Mouse (Mus musculus) gonadal fat pad, adult 2 months (tissue): ENCODE results near the gene Atp2b1. TPM values are rescaled to one million over a fixed set of nuclear protein-coding genes. Genes with fewer than 3 reads are reported as not detected.
"Not testable (repeated sequence)": the region's sequence is repeated elsewhere in the genome, so short reads cannot be mapped to it uniquely, and the experiment has no call there.

Experiments used
- DNase-seq: peaks from one replicate; pipeline ENCODE4 v3.0.0-alpha.2; 2012; ENCODE audit warnings: low read depth
- polyA plus RNA-seq: library from polyadenylated mRNA; depleted of rRNA; stranded (reverse); fragments of >200 nt; gene quantifications from 2 replicates; pipeline ENCODE4 v1.2.3, GENCODE M21; 2012

The Atp2b1 gene
- polyA plus RNA-seq, 1 experiment = 25.6 TPM

DNA sequence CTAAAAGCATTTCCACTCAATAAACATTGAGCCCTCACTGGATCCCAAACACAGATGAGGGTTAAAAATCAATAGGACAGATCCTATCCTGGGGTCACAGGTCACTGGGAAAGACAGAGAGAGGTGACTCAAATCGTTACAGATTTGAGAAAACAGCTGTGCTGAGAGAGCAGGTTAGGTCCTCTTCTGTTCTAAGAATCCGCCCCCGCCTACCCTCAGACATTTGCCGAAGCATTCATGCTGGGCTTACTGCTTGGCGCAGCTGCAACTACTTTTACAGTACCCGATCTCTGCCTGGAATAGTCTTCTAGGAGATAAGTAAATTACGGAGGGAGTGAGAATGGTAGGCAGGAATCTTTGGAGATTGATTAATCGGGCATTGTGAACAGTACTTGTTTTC is 47.9 kb downstream of the Atp2b1 start:
- no peak for DNase-seq

DNA sequence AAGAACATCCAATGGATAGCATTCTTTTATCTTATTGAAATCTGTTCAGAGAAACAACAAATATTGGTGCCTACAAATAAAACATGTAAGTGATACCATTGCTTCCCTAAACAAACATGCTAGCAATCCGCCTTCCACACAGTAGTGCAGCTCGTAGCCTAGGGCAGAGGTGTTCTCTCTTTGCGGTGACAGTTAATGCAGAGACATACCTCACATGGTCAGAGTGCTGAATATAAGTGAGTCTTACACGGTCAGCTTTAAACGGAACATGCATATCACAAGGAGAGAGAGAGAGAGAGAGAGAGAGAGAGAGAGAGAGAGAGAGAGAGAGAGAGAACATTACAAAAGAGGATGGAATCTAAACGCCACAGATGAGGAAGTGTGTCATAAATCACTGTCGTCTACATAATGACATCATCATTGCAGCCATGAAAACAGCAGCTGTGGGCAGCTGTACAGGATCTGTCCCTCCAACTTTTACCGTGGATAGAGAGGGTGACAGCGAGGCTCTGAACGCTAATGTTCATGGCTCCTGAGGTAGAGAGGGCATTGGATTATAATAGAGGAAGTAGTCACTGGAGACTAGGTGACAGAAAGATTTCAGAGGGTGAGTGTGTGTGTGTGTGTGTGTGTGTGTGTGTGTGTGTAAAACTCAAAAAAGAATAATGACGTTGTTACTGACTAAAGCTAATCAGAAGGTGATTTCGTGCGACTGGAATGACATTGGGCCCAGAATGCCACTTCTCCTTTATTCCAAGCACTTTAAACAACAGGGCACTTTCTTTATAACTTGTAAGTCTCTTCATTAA is 52.4 kb downstream of the Atp2b1 start:
- no peak for DNase-seq

DNA sequence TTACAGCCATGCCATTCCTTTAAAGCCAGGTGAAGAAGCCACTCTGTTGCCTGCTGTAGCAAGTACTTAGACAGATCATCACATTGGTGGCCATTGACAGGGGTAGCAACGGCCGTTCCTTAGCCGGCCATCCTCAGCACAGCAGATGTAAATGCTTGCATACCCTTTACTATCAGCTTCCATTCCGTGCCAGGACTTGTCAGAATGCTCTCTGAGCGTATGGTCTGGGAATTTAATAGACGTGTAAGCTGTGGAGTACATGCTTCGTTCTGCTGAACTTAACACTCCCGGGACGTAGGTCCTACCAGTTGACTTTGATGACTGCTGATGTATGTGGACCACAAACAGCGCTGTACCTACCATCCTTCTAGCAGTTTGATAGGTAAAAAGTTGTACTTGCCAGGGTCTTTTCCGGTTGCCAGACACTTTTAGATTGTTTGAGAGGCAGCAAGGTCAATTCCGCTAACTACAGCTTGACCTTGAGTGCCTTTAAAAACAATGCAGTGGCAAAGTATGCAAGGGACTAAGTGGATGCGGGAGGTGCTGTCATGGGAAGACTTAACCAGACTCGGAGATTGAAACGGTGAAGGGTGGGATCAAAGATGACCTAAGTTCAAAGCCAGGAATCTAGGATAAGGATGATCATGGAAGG is 53.2 kb downstream of the Atp2b1 start:
- DNase-seq = no peak

DNA sequence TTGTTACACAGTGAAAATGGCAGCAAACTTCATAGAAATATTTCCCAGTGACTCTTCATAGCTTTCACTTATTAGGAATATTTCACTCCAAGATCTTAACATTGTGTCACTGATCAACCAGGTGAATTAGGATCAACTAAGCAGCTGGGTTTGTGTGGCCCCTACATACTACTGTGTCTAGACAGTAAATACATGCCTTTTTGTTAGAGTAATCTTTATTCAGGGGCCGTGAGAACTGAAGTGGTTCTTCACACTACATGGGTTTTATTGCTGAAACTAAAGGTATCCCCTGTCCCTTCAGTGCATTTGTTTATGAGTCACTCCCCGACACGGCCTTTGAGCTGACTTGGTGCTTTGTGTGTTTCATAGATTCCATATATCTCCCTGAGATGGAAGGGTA is 56.7 kb downstream of the Atp2b1 start:
- DNase-seq = no peak

DNA sequence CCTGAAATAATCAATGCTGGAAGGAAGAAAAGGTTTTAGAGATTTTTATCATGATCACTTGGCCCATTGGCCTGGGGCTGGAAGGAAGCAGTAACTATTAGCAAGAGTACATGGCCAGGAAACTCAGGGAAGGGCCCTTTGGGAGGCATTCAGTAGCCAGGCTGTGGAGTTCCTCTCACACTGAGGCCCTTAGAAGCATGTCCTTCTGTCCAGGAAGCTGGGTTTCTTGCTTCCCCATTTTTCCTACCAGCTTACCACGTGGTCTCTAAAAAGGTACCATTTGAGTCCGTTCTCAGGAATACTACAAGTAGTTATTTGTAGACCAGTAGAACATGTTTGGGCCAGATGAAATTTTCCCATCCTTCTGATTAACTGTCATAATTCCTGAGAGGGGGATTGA is 58.2 kb downstream of the Atp2b1 start:
- DNase-seq = no peak

DNA sequence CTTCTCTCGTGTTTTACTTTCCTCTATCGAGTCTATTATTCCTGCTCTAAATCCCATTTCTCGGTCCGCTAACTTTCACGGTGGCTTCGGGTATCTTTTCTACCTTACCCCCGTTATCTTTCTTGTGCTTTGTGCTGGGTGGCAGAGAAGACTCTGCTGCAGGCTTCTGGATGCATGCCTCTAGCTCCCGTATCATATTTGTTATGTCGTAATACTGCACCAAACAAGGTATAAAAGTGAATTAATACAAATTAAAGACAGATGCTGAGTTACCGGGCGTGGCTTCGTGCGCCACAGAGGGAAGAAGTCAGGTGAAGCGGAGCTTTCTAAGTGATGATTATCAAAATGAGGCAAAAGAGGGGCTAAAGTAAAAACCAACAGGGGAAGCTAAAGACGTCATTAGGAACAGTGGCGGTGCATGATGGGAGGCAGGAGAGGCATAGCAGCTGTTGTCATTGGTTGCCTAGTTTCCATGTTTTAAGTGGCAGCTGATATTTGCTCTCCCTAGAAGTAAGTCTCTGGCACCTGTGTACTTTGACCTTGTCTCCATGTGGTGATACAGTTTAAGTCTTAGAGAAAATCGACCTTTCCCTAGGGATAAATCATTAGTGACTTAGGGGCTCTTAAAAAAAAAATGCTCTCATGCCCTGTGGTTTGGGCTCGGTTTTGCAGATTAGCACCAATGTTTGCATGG is 58.9 kb downstream of the Atp2b1 start:
- DNase-seq = no peak

DNA sequence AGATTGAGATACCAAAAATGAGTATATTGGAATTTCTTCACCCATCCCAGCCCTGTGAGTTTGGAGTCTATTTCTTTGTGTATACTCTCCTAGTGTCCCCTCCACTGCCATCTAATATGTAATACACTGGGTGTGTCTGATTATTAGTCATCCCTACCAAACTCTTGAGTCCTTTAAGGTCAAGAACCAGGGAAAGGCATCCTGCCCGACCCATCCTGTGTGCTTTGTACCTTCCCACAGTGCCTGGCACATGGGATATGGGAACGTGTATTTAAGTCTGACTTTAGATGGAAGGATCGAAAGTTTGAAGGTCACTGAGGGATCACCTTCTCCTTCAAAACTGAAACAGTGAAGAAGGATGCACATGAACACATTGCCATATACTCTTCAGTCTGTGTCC is 60.4 kb downstream of the Atp2b1 start:
- DNase-seq = no peak

DNA sequence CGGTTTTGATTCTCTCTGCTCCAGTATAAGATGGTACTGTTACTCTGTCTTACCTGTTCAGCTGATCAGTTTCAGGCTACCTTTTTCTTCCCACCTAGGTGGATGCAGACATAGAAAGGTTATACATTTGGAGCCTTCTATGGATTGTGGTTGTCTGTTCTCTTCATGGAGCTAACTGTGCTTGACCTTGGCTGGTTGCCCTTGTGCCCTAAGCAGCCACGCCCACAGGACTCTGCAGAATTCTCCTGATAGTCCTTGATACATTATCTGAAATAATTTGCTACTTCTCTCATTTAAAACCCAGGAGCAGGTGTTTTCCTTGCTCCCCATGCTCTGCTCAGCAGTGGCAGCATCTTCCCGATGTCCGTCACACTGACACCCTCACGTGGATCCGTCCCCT is 61.4 kb downstream of the Atp2b1 start:
- no peak for DNase-seq

DNA sequence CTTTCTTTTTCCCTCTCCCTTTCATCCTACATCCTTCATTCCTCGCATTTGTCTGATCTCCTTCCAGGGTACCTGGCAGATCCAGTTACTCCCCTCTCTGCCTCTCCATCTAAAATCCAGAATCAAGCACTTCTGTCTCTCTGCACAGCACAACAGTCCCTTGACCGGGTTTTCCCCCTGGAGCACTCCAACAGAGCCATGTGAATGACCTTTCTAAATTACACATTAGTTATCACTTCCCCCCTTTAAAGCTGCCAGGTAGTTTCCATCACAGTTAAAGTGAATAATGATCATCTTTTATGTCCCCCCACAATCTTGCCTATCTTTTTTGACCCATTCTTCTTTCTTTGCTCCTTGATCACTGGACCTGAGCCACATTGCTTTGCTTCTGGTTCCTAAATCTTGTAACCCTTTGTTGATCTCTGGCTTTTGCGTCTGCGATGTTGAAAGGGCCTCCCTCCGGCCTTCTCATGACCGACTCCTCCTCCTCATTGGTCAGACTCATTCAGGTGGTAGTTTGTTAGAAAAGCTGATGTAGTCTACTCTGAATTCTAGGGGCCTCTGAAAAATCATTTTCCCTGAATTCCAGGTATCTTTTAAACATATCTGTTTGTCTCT is 62.8 kb downstream of the Atp2b1 start:
- no peak for DNase-seq

DNA sequence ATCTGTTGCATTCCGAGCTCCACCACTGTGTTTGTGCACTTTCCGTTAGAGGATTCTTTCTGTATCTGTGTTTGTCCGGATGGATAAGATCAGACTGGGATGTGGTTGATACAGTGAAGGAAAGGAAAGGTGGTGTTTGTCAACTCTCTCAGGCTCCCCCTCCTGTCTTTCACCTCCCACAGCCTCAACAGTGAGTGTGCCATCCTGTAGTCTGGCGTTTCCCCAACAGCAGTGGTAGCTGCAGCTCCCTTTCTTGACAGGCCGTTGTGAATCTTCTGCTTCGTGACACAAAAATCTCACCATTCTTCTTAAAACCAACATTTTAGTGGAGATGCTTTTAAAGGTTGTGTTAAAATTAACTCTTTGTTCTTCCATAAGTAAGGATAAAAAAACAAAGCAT is 64.6 kb downstream of the Atp2b1 start:
- no peak for DNase-seq

DNA sequence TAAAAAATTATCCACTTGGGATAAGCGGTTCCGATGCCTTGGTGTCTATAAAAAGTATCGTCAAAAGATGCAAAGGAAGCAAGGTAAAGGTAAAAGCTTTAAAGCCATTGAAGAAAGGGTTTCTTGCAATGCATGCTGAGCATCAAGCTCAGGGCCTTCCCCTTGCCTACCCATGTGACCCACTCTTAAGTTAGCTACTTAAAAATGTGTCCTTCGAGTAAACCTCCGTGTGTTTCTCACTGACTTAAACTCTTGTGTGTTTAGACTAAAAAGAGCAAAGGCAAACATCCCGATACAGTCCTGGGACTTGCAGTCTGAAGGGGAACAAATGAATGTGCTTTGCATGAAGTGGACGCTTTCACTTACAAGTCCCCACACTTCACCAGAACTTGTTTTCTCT is 65.1 kb downstream of the Atp2b1 start:
- DNase-seq = no peak

DNA sequence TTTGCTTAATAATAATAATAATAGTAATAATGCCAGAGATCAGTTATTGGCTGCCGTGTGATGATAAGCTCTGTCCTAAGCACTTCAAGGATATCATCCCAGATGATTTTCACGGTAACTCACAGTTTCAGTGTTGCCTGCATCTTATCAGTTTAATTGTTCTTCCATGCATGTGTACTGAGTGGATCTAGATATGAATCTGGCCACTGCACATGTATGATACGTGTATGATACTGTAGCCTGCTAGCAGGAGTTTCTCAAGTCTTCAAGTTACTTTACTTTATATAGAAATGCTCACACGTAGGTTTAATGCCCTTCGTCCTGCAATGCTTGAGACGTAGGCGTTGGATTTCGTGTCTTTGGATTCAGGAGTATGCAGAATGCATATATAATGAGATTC is 65.7 kb downstream of the Atp2b1 start:
- no peak for DNase-seq

DNA sequence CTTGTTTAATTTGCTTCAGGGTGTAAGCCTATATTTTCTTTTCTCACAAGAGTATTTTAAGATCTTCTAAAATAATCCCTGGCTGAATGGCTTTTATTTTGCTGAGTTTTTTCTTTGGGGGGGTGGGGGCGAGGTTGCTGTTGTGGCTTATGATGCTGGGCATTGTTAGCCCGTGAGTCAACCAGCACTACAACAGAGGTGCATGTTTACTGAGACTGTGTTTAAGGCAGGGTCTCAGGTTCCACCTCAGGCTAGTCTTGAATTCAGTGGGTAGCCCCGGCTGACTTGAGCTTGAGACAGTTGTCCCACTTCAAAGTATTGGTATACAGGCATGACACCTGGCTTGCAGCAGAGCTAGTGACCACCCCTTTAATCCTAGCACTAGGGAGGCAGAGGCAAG is 77.8 kb downstream of the Atp2b1 start:
- no peak for DNase-seq

DNA sequence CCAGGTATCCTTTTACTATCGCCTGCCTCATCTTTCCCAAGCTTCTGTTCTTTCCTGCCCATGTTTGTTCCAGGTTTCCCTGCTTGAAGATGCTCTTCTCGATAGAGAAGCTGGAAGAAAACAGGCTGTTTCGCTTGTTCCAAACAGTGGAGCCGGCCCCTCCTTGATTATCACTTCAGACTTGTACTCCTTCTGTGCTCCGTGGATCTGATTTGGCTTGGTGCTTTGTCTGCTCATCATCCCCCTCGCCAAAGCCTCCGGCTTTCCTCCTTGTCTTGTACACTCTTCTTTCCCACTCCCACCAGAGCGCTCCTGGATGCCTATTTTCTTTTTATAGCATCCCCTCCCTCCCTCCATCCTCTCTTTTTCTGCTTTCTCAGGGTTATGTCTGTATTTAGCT is 79.0 kb downstream of the Atp2b1 start:
- DNase-seq = no peak

DNA sequence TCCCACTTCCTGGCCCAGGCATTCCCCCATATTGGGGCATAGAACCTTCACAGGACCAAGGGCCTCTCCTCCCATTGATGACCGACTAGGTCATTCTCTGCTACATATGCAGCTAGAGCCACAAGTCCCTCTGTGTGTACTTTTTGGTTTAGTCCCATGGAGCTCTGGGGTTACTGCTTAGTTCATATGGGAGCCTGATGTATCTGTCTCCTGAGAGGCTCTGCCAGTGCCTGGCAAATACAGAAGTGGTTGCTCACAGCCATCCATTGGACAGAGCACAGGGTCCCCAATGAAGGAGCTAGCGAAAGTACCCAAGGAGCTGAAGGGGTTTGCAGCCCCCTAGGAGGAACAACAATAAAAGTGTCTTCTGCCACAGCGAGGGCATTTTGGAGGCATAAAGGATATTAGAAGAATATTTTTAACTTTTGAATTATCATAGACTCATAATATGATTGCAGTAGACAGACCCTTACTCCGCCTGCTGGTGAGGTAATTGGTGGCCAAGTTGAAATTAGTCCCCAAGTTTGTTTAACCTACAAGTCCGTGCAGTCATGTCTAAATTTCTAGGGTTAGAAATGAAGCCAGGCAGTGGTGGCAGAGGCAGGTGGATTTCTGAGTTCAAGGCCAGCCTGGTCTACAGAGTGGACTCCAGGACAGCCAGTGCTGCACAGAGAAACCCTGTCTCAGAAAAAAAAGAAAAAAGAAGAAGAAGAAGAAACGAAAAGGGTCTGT is 81.0 kb downstream of the Atp2b1 start:
- DNase-seq = not testable (repeated sequence)

DNA sequence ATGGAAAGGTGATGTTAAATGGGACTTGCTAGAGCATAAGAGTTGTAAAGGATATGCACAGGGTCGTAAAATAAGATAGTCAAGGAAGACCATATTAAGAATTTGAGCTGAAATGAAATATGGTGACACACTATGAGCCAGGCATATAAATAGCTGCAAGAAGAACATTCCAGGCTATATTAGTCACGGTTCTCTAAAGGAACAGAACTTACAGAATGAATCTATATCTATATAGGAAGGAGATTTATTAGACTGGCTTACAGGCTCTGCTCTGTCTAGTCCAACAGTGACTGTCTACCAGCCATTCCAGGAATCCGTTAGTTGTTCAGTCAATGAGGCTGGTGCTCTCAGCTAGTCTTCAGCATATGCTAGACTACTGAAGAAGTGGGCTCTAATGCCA is 90.7 kb downstream of the Atp2b1 start:
- no peak for DNase-seq

DNA sequence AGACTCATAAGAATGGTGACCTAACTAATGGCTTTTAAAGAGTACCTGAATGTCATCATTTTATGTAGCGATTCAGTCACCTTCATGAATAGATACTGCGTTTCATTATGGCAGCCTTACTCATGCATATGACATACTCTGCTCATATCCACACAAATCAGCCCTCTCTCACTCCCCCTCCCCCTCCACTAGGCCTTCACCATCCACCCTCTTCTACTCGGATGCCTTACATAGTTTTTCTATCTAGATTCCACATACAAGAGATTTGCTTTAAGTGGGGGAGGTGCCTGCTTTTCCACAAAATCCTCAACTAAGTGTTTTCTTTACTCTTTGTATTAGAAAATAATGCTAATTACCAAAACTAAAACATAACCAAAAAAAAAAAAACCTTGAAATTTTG is 96.9 kb downstream of the Atp2b1 start:
- DNase-seq = no peak

DNA sequence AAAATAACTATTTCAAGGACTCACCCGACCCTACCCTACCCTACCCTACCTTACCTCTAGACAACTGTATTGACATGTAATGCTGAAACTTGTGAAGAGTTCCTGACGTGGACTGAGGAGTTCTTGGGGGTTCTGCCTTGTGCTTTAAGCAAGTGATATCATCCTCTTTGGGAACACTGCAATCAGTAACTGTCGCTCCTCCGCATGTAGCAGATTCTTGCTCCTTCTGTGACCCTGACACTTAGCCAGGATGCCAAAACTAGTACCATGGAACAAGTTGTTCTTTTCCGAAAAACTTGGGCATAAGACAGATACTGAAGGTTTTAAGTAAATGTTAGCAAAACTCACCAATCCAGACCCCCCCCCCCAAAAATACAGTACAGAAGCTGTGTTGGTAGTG is 97.9 kb downstream of the Atp2b1 start:
- no peak for DNase-seq

DNA sequence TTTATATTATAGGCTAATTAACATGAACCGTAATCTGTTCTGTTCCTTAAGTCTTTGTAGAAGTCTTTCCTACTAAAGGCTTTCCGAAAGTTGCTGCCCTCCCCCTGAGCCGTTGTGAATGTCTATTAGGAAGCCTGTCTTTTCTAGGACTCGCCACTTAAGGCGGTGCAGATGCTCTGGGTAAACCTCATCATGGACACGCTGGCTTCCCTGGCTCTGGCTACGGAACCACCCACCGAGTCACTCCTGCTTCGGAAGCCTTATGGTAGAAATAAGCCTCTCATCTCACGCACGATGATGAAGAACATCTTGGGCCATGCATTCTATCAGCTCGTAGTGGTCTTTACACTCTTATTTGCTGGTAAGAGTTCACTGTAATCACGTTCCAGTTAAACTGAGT is 100.5 kb downstream of the Atp2b1 start:
- no peak for DNase-seq

DNA sequence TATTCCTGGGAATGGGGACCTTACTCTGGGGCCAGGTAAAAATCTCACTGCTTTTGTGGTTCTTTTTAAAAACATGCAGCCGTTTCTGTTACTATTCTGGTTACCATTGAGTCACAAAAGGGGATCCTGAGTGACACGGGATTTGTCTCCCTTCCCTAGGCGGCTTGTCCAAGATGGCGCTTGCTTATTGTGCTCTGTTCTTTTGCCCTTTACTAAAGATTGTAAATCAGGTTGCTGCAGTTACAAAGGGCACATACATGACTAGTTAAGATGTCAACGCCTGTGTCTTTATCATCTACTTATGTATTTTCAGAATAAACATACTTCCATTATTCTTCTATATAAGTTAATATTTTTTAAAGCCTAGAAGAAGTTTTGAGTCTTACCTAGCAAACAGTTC is 102.8 kb downstream of the Atp2b1 start:
- DNase-seq = no peak

DNA sequence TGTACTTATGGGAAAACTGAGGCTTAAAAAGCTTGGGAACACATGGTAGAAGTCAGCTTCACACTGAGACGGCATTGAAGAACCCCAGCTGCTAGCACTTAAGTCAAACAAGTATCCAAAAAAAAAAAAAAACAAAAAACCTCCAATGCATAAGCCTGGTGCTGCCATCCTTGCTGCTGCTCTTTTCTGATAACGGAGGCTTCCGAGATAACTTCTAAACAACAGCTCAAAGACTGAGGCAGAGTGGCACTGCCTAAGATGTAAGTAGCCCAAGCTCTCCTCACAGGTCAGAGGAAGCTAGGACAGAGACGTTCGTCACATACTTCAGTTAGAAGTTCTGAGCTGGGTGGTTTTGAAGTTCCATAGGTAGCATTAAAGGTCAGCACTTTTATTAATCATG is 113.3 kb downstream of the Atp2b1 start:
- DNase-seq = no peak

DNA sequence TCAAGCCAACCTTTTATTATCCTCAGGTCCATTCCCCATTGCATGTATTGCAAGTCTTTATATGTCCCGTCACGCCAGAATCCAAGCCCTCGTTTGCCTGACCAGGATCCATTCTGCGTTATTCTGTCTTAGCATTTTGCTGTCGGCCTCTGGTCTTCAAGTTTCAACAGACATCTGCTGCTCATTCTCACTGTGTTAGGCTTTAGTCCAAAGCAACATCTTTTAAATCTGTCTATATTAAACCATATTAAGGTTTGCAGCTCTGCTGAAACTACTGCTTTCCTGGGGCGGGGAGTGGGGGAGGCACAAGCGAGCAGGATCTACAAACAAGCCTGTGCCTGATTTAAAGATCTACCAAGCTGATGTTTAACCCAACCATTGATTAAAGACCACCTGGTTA is 115.6 kb downstream of the Atp2b1 start:
- DNase-seq = no peak
